Mouse (Mus musculus): ENCODE measurements around the gene Tshz3.

Tshz3 gene

GRCm38 (mm10) chr7:36697856-36698588, at the start of gene Tshz3:
TSS of gene Tshz3 (plus strand) at chr7:36698118.
- no peak for DNase-seq (ENCODE audit: low spot score in 2 of 2)

- no peak for DNase-seq (ENCODE audit: low spot score in 2 of 2)
These were observed 42.0 kb upstream of the Tshz3 start for GRCm38 (mm10) chr7:36655931-36656330.

GRCm38 (mm10) chr7:36656401-36656800, 41.5 kb upstream of the Tshz3 start:
- DNase-seq (ENCODE audit: low spot score in 2 of 2) = no peak

GRCm38 (mm10) chr7:36658331-36658730, 39.6 kb upstream of the Tshz3 start:
- no peak for DNase-seq (ENCODE audit: low spot score in 2 of 2)

GRCm38 (mm10) chr7:36659265-36659664, 38.7 kb upstream of the Tshz3 start:
- no peak for DNase-seq (ENCODE audit: low spot score in 2 of 2)

- no peak for DNase-seq (ENCODE audit: low spot score in 2 of 2)
These were observed 37.3 kb upstream of the Tshz3 start for GRCm38 (mm10) chr7:36660654-36661053.

GRCm38 (mm10) chr7:36663431-36663830, 34.5 kb upstream of the Tshz3 start:
- no peak for DNase-seq (ENCODE audit: low spot score in 2 of 2)

- DNase-seq (ENCODE audit: low spot score in 2 of 2) = no peak
These were observed 30.2 kb upstream of the Tshz3 start for GRCm38 (mm10) chr7:36667767-36668166.

- DNase-seq (ENCODE audit: low spot score in 2 of 2) = no peak
These were observed 19.9 kb upstream of the Tshz3 start for GRCm38 (mm10) chr7:36678031-36678430.

- no peak for DNase-seq (ENCODE audit: low spot score in 2 of 2)
These were observed 19.4 kb upstream of the Tshz3 start for GRCm38 (mm10) chr7:36678510-36678909.

GRCm38 (mm10) chr7:36679031-36679618, 18.8 kb upstream of the Tshz3 start:
- no peak for DNase-seq (ENCODE audit: low spot score in 2 of 2)

GRCm38 (mm10) chr7:36679866-36680458, 18.0 kb upstream of the Tshz3 start:
- no peak for DNase-seq (ENCODE audit: low spot score in 2 of 2)

GRCm38 (mm10) chr7:36687508-36687907, 10.4 kb upstream of the Tshz3 start:
- DNase-seq (ENCODE audit: low spot score in 2 of 2) = no peak

- no peak for DNase-seq (ENCODE audit: low spot score in 2 of 2)
These were observed 8.7 kb upstream of the Tshz3 start for GRCm38 (mm10) chr7:36689049-36689793.

GRCm38 (mm10) chr7:36690551-36690950, 7.4 kb upstream of the Tshz3 start:
- no peak for DNase-seq (ENCODE audit: low spot score in 2 of 2)

GRCm38 (mm10) chr7:36691617-36692016, 6.3 kb upstream of the Tshz3 start:
- DNase-seq (ENCODE audit: low spot score in 2 of 2) = no peak

- no peak for DNase-seq (ENCODE audit: low spot score in 2 of 2)
These were observed 5.5 kb upstream of the Tshz3 start for GRCm38 (mm10) chr7:36692381-36692780.

GRCm38 (mm10) chr7:36693081-36693480, 4.8 kb upstream of the Tshz3 start:
- no peak for DNase-seq (ENCODE audit: low spot score in 2 of 2)

GRCm38 (mm10) chr7:36694642-36695191, 3.2 kb upstream of the Tshz3 start:
- DNase-seq (ENCODE audit: low spot score in 2 of 2) = no peak

GRCm38 (mm10) chr7:36695276-36695675, 2.6 kb upstream of the Tshz3 start:
- DNase-seq (ENCODE audit: low spot score in 2 of 2) = no peak

- no peak for DNase-seq (ENCODE audit: low spot score in 2 of 2)
These were observed 2.1 kb upstream of the Tshz3 start for GRCm38 (mm10) chr7:36695791-36696241.

Measured in spleen, postnatal 14 days (tissue).